Mouse (Mus musculus): ENCODE data around the gene Tmem199. TPM values are rescaled to one million over a fixed set of nuclear protein-coding genes. Genes with fewer than 3 reads are reported as not detected.
"Not testable (repeated sequence)": the region's sequence is repeated elsewhere in the genome, so short reads cannot be mapped to it uniquely, and the experiment has no call there.

Tmem199 gene
- 10 to 100 TPM; 12.3 to 13.6 TPM for total RNA-seq (2021)
- long read RNA-seq, experiment 1, transcript Tmem199-201 (6 exons, 1,347 nt), result major isoform, 26 of 27 reads
- long read RNA-seq, experiment 1, partial matches to known transcripts, result 1 of 27 reads
- long read RNA-seq, experiment 1, other reads (novel, unspliced or antisense), result 0 of 27 reads
- long read RNA-seq, experiment 2, transcript Tmem199-201 (6 exons, 1,347 nt), result major isoform, 17 of 19 reads
- long read RNA-seq, experiment 2, partial matches to known transcripts, result 1 of 19 reads
- long read RNA-seq, experiment 2, other reads (novel, unspliced or antisense), result 1 of 19 reads

- DNase-seq, result peak; percentile 91
Observed at GRCm38 (mm10) chr11:78512025-78512957, at the start of gene Tmem199, which contains the start of gene Poldip2. Gene Tmem199 (minus strand): TSS chr11:78512172. Gene Poldip2 (plus strand): TSS chr11:78512193.

- no peak for DNase-seq
Observed at GRCm38 (mm10) chr11:78560447-78560846, 48.5 kb upstream of the Tmem199 start.

- no peak for DNase-seq
Observed at GRCm38 (mm10) chr11:78557241-78557640, 45.3 kb upstream of the Tmem199 start.

- DNase-seq, result no peak
Observed at GRCm38 (mm10) chr11:78556070-78556469, 44.1 kb upstream of the Tmem199 start.

- no peak for DNase-seq
Observed at GRCm38 (mm10) chr11:78555623-78556022, 43.7 kb upstream of the Tmem199 start.

- DNase-seq, result no peak
Observed at GRCm38 (mm10) chr11:78551059-78551398, 39.1 kb upstream of the Tmem199 start.

- DNase-seq, result peak; percentile 97
Observed at GRCm38 (mm10) chr11:78550168-78551058, 38.4 kb upstream of the Tmem199 start, which contains the start of gene Tmem97. Gene Tmem97 (minus strand): TSS chr11:78550777.

- DNase-seq, result no peak
Observed at GRCm38 (mm10) chr11:78549491-78549987, 37.6 kb upstream of the Tmem199 start.

GRCm38 (mm10) chr11:78547718-78548460 lies 35.9 kb upstream of the Tmem199 start:
- DNase-seq, result no peak

GRCm38 (mm10) chr11:78545181-78545580 lies 33.2 kb upstream of the Tmem199 start:
- no peak for DNase-seq

- DNase-seq, result no peak
Observed at GRCm38 (mm10) chr11:78544449-78545111, 32.6 kb upstream of the Tmem199 start.

- no peak for DNase-seq
Observed at GRCm38 (mm10) chr11:78540358-78540757, 28.4 kb upstream of the Tmem199 start.

- DNase-seq, result no peak
Observed at GRCm38 (mm10) chr11:78536690-78537084, 24.7 kb upstream of the Tmem199 start.

- DNase-seq, result peak; percentile 98
Observed at GRCm38 (mm10) chr11:78536080-78536689, 24.2 kb upstream of the Tmem199 start, which contains the start of the genes Tnfaip1 and Ift20. Gene Tnfaip1 (minus strand): TSS chr11:78536332. Gene Ift20 (plus strand): TSS chr11:78536361.

GRCm38 (mm10) chr11:78535376-78536079 lies 23.6 kb upstream of the Tmem199 start:
- DNase-seq, result peak; percentile 35

- no peak for DNase-seq
Observed at GRCm38 (mm10) chr11:78534516-78534915, 22.5 kb upstream of the Tmem199 start.

GRCm38 (mm10) chr11:78531515-78531914 lies 19.5 kb upstream of the Tmem199 start:
- DNase-seq, result not testable (repeated sequence)

GRCm38 (mm10) chr11:78531046-78531445 lies 19.1 kb upstream of the Tmem199 start:
- DNase-seq, result peak; percentile 35

- DNase-seq, result no peak
Observed at GRCm38 (mm10) chr11:78530001-78530400, 18.0 kb upstream of the Tmem199 start.
